Mouse (Mus musculus) embryo, embryonic 10.5 days (tissue): ENCODE measurements around the gene Parp9.
"Not testable (repeated sequence)": the region's sequence is repeated elsewhere in the genome, so short reads cannot be mapped to it uniquely, and the experiment has no call there.

Experiments
- DNase-seq: peaks from one replicate; pipeline ENCODE4 v3.0.0-alpha.2; 2015; ENCODE audit warnings: low spot score

Gene Parp9

DNA sequence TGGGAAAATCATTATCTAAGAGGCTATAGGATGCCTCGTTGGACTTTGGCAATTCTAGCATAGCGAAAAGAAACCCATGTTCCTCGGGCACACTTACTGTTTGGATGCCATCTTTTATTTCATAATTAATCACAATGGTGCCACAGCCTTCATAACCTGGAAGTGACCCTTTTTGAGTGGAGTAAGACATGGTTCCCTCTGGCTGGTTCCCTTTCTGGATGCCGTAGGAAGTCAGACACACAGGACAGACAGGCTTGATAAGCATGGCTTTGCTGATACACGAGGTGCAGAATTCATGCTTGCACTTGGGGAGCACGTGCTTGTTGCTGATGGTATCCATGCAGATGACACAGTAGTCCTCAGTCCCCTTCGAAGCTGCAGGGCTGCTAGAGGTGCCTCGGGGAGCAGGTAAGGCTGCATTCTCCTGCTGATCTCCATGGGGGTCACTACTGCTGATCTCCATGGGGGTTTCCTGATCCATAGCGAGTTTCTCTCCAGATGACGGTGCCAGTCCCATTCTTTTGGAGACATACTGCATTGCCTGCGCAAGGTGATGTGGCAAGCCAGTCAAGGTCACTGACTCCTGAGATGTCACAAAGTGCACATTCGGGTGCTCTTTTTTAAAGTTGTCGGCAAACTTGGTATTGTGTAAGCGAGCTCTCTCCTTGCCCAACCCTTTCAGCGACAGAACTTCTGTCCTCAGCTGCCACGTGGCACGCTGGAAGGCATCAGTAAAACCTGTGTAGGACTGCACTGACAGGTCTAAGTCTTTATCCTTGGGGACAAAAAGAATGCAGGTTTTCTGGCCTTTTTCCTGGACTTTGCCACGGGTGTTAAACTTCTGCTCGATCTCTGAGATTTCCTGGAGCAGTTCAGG lies 5.9 kb upstream of the Parp9 start:
- no peak for DNase-seq

DNA sequence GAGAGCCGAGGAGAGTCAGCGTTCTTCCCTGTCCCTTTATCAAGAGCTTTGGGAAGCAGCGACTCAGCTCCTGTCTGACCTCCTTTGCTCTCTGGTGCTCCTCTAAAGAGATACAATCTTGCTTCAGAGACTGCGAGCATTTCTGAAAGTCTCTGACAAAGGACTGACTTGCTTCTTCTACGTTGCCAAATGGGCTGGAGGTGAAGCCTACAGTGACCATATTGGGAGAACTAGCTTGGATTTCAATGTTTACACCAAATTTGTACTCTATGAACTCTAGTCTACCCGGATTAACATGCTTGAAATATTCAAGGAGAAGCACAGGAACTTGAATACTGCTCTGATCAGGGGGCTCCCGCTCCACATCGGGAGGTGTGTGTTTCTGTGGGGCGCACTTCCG lies 5.1 kb upstream of the Parp9 start:
- DNase-seq: no peak

DNA sequence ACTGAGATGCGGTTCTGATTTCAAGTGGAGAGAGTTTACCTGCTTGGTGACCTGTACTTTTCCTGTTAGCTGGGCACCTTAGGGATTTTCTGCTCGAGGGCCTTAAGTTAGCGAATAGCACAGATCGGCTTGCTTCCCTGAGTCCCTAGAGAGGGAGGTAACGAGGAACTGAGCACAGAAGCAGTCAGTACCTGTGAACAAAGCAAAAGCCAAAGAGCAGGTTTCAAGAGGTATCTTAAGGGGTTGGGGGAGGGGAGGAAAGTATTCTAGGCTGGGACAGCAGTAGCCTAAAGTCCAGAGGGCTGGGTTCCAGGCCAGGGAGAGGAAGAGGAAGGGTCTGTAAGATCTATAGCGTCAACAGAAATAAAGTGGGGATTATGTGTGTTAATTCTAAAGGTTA lies 991 bp downstream of the Parp9 start:
- peak; percentile 39 for DNase-seq

DNA sequence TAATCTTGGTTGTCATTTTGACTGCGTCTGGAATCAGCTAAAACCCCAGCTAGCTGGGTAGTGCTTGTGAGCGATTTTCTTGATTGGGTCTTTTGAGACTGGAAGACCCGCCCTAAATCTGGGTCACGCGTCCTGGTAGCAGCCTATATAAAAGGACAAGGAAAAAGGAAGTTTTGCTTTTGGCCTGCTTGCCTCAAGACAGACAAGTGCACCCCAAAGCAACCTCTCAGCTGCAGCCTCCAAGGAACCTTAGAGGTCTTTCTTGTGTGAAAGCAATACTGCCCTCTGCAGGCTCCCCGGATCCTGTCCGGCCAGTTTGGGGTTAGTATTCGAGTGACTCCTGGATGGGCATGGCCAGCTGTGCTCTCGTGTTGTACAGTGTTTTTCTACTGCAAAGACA lies 1.4 kb downstream of the Parp9 start:
- DNase-seq: peak; percentile 83

DNA sequence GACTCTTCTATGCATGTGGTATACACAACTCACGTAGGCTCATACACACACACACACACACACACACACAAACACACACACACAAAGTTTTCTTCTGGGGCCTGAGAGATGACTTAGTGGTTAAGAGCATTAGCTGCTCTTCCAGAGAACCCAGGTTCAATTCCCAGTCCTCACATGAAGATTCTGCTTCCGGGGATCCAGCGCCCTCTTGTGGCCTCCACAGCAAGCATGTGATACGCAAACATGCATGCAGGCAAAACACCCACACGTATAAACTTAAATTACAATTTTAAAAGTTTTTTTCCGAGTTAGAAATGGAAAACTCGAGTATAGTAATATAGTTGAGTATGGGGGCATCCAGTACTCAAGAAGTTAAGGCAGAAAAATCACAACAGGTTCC lies 3.1 kb downstream of the Parp9 start:
- peak; percentile 9 for DNase-seq

DNA sequence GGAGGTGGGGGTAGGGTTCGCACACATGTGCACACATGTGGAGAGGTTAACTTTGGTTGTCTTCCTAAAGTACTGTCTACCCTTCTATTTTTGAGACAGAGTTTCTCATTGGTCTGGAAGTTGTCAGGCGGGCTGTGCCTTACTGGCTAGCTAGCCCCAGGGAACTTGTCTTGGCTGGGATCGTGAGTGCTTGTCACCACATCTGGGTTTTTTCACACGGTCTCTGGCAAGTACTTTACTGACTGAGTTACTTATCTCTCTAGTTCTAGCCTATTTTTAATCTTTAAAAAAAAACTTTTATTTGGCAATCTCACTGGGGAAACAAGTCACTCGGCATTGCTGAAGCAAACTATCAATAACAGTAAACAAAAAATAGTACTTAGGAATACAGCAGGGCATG lies 11.0 kb downstream of the Parp9 start:
- DNase-seq: no peak

DNA sequence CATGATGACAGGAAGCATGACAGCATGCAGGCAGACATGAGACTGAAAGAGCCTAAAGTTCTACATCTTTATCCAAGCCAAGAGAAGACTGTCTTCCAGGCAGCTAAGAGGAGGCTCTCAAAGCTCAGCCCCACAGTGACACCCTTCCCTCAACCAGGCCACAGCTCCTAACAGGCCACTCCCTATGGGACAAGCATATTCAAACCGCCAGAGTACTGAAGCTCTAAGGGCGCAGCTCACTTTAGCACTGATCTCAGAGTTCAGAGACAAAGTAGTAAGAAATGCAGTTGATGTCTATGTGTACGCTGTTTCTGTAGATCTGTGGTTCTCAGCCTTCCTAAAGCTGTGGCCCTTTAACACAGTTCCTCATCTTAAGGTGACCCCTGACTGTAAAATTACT lies 12.9 kb downstream of the Parp9 start:
- DNase-seq: no peak

DNA sequence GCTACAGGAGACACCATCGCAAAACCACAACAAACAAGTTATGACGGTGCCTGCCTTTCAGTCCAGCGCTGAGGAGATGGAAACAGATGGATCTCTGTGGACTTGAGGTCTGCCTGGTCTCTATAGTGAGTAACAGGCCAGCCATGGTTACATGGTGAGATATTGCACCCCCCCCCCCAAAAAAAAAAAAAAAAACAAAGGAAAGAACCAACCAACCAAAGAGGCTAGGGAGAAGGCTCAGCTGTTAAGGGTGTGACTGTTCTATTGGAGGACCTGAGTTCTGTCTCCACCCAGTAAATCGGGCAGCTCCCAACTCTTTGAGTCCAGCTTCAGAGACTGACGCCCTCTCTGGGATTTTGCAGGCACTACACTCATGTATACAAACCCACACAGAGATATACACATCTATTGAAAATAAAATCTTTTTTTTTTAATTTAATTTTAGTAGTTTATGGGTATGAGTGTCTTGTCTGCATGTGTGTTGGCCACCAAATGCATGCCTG lies 14.4 kb downstream of the Parp9 start:
- DNase-seq: no peak

DNA sequence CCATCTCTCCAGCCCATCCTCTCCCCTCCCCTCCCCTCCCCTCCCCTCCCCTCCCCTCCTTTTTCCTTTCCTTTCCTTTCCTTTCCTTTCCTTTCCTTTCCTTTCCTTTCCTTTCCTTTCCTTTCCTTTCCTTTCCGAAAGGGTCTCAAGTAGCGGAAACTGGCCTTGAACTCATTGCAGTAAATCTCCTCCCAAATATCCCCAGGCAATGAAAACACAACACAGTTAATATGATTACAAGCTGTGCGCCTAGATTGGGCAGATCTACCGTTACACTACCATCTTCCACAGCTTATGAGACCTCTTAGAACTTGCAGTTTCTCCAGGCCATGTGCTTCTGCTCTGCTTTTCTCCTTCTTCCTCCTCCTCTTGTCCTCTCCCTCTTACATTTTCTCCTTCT lies 27.7 kb downstream of the Parp9 start:
- not testable (repeated sequence) for DNase-seq

DNA sequence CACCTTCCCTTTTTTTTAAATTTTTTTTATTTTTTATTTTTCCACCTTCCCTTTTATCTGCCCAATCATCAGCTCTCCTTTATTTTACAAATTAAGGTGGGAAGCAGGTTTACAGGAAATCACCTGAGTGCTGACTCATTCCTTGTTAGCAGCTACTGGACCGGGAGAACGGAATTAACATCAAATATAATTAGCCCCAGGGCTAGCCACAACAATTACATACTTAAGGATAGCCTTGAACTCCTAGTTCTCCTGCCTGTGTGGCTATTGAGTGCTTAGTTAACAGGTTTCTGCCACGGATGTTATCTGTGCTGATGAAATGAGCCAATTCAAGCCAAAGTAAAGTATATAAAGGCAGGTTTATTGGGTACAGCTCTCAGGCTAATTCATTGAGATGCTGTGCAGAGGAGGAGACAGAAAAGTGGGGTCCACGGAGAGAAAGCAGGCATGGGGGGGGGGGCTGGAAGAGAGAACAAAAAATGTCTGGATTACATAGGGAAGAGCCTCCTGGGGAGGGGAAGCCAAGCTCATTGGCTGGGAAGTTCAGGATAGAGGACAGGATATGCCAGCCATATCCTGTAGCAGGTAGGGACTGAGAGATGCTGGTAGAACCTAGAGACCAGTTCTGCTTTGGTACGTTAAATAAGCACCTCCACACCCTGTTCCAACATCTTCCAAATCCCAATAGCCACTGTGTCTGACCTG lies 28.3 kb downstream of the Parp9 start:
- no peak for DNase-seq

DNA sequence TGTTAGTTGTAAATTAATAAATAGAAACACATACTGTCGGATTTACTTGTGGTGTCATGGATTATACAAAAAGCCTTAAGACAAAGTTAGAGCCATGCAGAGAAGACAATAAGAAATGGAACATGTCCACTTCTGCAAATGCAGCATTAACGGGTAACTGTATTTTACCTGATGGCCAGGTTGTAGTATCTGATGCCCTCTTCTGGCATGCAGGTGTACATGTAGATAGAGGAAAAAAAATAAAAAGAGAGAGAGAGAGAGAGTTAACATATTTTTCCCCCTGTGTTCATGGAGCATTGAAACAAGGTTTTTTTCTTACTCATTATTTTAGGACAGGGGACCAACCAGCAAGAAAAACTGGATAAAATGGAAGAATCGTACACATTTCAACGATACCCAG lies 29.0 kb downstream of the Parp9 start:
- DNase-seq: no peak

DNA sequence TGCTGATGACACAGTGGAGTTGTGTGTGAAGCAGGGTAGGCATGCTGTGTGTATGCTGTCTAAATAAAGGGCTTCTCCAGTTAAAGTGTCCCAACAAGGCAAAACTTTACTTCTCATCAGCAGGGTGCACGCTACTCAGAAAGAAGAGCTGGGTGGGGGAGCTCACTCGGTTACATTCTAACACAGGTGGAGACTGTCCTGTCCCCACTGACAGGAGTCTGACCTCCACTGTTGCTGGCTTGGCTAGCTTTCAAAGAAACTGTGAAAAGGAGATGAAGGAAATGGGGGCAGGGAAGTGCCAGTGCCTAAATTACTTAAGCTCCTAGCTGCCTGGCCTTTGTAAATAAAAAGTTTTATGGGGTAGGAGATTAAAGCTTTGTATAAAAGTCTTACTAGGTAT lies 29.9 kb downstream of the Parp9 start:
- no peak for DNase-seq

DNA sequence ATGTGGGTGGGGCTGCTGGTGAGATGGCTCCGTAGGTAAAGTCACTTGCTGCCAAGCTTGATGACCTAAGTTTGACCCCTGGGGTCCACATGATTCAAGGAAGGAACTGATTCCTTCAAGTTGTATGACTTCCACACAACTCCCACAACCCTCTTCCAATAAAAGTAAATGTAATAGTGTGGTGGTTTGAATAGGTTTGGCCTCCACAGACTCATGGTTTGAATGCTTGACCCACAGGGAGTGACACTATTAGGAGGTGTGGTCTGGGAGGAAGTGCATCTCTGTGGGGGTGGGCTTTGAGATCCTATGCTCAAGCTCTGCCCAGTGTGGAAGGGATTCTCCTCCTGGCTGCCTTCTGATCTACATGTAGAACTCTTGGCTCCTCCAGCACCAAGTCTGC lies 35.8 kb downstream of the Parp9 start:
- no peak for DNase-seq

DNA sequence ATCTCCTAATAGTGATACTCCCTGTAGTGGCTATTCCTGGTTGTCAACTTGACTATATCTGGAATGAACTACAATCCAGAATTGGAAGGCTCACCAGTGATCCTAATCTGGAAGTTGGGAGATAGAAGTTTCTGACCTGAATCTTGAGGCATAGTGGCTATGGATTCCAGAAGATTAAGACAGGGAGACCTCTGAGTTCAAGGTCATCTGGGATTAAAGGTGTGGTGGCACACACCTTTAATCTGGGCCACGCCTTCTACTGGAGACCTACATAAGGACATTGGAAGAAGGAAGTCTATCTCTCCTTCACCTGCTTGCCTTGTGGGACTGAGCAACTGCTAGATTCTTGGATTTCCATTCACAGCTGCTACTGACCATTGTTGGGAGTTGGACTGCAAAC lies 40.2 kb downstream of the Parp9 start, which contains the start of gene Kpna1:
Gene Kpna1 (plus strand): TSS at position 301 of the 400 bp plus-strand sequence.
- DNase-seq: not testable (repeated sequence)

DNA sequence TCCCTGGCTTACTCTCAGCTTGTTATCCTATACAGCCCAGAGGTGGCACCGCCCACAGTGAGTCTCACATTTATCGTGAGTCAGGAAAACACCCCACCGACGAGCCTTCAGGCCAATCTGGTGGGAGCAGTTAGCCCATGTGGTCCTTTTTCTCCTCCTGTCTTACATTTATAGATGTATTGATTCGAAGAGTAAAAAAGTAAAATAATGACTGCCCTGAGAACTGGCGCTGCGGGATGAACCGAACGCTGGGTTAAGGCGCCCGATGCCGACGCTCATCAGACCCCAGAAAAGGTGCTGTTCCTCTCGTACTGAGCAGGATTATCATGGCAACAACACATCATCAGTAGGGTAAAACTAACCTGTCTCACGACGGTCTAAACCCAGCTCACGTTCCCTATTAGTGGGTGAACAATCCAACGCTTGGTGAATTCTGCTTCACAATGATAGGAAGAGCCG lies 43.1 kb downstream of the Parp9 start:
- DNase-seq: peak; percentile 100

DNA sequence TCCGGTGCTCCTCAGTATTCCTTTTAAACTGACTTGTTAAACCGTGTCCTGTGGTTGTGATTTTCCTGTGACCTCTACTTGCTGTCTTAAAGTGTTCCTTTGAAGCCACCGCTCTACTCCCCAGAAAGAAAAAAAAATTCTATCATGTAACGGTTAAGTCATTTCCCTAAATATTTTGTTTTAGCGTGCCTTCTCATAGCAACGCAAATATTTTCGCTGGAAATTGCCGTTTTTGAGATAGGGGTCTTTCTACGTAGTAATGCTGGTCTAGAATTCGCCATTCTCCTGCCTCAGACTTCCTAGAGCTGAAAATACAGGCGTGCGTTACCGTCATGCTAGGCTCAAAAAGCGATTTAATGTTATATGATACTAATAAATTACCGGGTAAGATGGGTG lies 44.2 kb downstream of the Parp9 start:
- no peak for DNase-seq

DNA sequence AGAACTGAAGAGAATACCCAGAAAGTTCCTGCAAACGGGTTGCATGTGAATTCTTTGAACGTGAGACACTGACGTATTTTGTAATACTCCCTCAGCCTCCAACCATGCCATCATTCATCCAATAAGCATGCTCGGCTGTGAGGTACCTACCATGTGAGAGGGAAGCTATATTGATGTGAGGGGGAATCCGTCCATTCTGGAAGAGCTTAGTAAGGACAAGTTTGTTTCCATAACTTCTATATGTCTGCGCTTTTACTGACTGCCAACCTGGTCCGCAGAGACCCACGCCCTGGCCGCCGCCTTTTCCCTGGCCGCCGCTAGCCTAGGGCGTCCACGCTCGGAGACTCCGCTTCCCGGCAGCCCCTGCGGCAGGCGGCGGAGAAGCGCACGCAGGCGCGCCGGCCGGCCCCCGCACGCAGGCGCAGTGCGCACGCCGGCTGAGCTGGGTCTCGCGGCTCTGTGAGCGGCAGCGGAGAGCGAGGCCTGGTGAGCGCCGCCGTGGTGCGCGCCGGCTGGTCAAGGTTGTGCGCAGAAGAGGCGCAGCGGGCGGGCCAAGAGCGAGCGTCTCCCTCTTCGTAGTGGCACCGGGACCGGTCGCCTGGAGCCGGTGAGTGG lies 44.7 kb downstream of the Parp9 start:
- peak; percentile 94 for DNase-seq

DNA sequence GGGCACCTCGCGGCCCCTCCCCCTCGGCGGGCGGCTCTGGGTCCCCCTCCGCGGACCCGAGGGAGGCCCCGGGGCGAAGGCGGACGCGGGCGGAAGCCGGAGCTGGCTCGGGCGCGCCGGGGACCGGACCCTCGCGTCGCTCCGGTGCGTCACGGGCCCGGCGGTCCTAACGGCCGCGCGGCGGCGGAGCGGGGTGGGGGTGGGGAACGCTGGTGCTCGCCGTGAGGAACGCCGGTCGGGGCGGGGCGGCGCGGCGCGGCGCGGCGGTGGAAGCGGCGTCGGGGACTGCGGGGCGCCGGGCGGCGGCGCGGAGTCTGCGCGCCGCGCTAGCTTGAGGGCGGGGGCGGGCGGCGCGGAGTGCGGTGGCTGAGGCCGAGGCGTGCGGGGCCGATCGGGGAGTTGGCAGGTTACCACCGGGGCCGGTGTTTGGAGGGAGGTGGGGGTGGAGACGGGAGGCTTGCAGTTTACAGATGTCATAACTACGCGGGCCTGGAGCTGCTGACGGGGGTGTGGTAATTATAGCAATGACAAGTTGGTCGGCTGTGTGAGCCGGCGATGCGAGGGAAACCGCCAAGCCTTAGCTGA lies 45.3 kb downstream of the Parp9 start:
- peak; percentile 63 for DNase-seq

DNA sequence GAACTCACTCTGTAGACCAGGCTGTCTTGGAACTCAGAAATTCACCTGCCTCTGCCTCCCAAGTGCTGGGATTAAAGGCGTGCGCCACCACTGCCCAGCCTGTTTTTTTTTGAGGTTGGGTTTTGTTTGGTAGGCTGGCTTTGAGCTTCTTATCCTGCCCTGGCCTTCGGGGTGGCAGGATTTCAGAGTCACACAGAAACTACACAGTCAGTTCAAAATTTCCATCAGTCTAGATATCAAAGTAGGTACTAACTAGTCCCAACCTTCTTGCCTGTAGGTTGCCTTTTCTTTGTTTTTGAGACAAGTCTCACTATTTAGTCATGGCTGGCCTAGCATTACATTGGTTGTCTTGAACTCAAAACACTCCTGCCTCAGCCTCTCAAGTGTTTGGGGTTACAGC lies 46.2 kb downstream of the Parp9 start:
- DNase-seq: peak; percentile 10

DNA sequence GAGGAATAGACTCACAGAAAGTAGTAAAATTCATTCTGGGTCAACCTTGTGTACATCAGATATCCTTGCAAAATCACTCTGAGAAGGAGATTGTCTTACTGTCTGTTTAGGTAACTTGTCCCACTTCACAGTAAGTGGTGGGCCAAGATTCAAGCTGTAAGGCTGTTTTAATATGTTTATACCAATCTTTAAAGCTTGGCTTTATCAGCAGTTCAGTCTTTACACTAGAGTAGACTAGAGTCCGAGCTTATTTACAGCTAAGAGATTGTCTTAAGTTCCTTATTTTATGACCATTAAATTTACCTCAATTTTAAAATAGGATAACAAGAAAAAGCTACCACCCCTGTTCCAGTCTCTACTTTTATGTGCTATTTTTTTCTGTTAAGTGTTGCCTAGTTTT lies 49.7 kb downstream of the Parp9 start:
- DNase-seq: no peak

DNA sequence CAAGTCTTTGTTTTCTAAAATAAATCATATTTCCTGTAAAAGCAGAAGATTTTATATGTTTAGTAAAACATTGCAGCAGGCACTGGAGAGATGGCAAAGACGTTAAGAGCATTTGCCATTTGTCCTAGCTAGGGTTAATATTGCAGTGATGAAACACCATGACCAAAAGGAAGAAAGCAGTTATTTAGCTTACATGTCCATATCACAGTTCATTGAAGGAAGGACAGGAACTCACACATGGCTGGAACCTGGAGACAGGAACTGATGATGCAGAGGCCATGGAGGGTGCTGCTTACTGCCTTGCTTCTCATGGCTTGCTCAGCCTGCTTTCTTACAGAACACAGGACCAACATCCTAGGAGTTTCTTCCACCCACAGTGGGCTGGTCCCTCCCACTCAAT lies 54.1 kb downstream of the Parp9 start:
- DNase-seq: no peak

DNA sequence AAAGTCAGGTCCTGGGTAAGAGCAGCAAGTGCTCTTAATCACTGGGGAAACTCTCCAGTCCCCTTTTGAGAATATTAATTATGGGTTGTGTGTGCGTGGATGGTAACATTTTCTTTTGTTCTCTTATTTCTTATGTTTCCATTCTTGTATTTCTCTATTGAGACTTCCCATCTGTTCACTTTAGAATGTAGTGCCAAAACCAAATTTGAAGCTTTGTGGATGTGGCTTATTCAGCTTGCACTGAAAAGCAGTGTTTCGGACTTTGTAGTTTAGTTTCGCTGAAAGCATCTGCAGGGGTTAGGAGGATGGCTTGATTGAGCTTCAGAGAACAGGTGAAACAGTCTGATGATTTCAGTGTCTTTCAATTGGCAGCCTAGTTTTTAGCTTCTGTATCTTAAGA lies 55.0 kb downstream of the Parp9 start:
- no peak for DNase-seq
